Mouse (Mus musculus) hindbrain, embryonic 16.5 days (tissue): ENCODE measurements at regions not wholly inside any gene's neighbourhood (a gene's known extent, or its start where the extent isn't known, plus 50 kb on each side); places are given as distances from the start of the nearest gene placed in this dataset.
"Not testable (repeated sequence)": the region's sequence is repeated elsewhere in the genome, so short reads cannot be mapped to it uniquely, and the experiment has no call there.

ENCODE experiments used
- ATAC-seq: fragments of 200-750 bp; cut with Nextera tagmentation; 2 replicates; pipeline ENCODE4 v1.8.0; 2017; ENCODE audit warnings: moderate TSS enrichment, moderate library complexity
- H3K27ac ChIP-seq: fragments of 300-500 bp; sonication (generic); 2 replicates; pipeline ENCODE4 v1.5.1; 2014; ENCODE audit warnings: low read depth, mild to moderate bottlenecking, control low read depth, low read length, moderate library complexity
- H3K27me3 ChIP-seq: fragments of 300-500 bp; sonication (generic); replicated peaks from 2 replicates; pipeline ENCODE4 v1.6.1; 2014; ENCODE audit warnings: low read length; ENCODE audit not compliant: control insufficient read depth, insufficient read depth
- H3K36me3 ChIP-seq: fragments of 300-500 bp; sonication (generic); 2 replicates; pipeline ENCODE4 v1.6.1; 2014; ENCODE audit warnings: mild to moderate bottlenecking, low read length, moderate library complexity, mixed read lengths; ENCODE audit not compliant: control insufficient read depth, insufficient read depth
- H3K4me1 ChIP-seq: fragments of 300-500 bp; sonication (generic); 2 replicates; pipeline ENCODE4 v1.6.1; 2014; ENCODE audit warnings: low read depth, low read length; ENCODE audit not compliant: control insufficient read depth, insufficient read depth
- H3K4me2 ChIP-seq: fragments of 300-500 bp; sonication (generic); 2 replicates; pipeline ENCODE4 v1.6.1; 2014; ENCODE audit warnings: mild to moderate bottlenecking, low read length, control low read depth, moderate library complexity
- H3K4me3 ChIP-seq: fragments of 300-500 bp; sonication (generic); 2 replicates; pipeline ENCODE4 v1.5.1; 2014; ENCODE audit warnings: mild to moderate bottlenecking, low read length, control low read depth, moderate library complexity
- H3K9ac ChIP-seq: fragments of 300-500 bp; sonication (generic); 2 replicates; pipeline ENCODE4 v1.6.1; 2014; ENCODE audit warnings: low read depth, mild to moderate bottlenecking, control low read depth, low read length, moderate library complexity
- H3K9me3 ChIP-seq: fragments of 300-500 bp; sonication (generic); 2 replicates; pipeline ENCODE4 v1.6.1; 2014; ENCODE audit warnings: mild to moderate bottlenecking, low read length, moderate library complexity; ENCODE audit not compliant: control insufficient read depth
- WGBS: fragments of 180-500 bp; shearing (Covaris S2); extraction: QIAGEN DNeasy Blood & Tissue Kit; methylation state at CpG from one replicate; pipeline ENCODE4 v1.1.7; 2014; 5-methylcytosine and 5-hydroxymethylcytosine counted together

DNA sequence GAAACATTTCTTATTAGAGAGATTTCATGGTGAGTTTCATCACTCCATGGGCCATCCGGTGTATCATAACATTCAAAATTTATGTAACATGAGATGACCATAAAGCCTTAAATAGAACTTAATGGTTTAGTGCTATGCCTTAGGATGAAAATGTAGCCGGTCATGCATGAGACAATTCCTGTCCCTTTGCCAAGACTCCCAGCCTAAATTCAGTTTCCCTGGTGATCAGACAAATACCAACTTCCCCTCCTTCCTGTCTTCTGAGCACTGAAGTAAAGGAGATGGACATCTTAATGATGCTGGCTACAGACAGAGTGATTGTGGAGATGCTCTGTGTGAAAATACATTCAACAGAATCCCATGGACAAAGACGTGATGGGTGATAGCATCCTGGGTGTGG lies 322.7 kb downstream of the Ets1 start:
- H3K27ac ChIP-seq = no peak overlapping the region
- no peak overlapping the region for H3K4me3 ChIP-seq
- no peak overlapping the region for H3K4me2 ChIP-seq
- H3K4me1 ChIP-seq = no peaks in the 10 kb centered on the region
- no peaks in the 10 kb centered on the region; the same call in 1 of the 2 replicates for H3K9me3 ChIP-seq
- no peak for ATAC-seq
- no peak overlapping the region for H3K9ac ChIP-seq
- no peaks in the 10 kb centered on the region for H3K36me3 ChIP-seq
- 50% methylated on average over 3 of the region's 3 CpGs for WGBS
- no peaks in the 10 kb centered on the region for H3K27me3 ChIP-seq

DNA sequence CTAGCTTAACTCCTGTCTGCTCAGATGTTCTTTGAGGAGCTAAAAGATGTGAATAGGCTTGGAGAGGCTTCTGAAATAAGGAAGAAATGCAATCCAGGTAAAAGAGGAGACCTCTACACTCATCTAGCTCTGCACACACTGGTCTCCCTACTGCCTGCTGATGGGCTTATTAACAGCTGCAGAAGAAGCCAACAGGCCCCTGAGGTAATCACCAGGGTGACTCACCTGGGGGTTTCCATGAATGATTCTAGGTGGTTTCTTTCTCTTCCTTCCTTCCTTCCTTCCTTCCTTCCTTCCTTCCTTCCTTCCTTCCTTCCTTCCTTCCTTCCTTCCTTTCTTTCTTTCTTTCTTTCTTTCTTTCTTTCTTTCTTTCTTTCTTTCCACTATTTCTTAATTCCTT lies 323.4 kb downstream of the Ets1 start:
- not testable (repeated sequence) for H3K27ac ChIP-seq, ATAC-seq, H3K4me3 ChIP-seq, H3K9me3 ChIP-seq, H3K27me3 ChIP-seq, H3K4me1 ChIP-seq, H3K36me3 ChIP-seq, H3K4me2 ChIP-seq, H3K9ac ChIP-seq

DNA sequence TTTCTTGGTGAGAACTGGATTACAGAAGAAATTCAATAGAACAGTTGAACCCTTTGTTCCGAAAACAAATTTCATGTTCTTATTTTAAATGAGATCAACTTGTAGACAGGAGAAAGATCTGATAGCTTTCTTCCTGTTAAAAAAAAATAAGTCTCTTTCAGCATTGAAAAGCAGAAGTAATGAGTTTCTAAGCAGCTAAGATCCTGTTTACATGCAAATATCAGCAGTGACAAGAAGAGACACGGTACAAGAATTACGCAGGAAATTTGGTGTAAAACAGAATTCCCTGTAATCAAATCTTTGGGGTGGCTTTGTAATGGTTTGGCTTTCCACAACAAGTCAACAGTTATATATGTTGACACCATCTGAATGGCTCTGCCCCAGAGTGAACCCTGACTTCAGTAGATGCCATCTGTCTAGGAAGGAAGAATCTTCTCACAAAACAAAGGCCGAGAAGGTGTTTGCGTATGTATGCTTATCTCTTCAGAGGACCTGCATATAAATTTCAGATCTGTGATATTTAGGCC lies 326.7 kb downstream of the Ets1 start:
- H3K4me3 ChIP-seq = no peak overlapping the region
- no peak overlapping the region for H3K27ac ChIP-seq
- H3K36me3 ChIP-seq = no peaks in the 10 kb centered on the region
- WGBS = 90% methylated on average over 5 of the region's 5 CpGs
- no peaks in the 10 kb centered on the region for H3K4me1 ChIP-seq
- no peak overlapping the region for H3K4me2 ChIP-seq
- H3K9me3 ChIP-seq = no peaks in the 10 kb centered on the region; the same call in 1 of the 2 replicates
- H3K27me3 ChIP-seq = no peaks in the 10 kb centered on the region
- ATAC-seq = no peak
- no peak overlapping the region for H3K9ac ChIP-seq

DNA sequence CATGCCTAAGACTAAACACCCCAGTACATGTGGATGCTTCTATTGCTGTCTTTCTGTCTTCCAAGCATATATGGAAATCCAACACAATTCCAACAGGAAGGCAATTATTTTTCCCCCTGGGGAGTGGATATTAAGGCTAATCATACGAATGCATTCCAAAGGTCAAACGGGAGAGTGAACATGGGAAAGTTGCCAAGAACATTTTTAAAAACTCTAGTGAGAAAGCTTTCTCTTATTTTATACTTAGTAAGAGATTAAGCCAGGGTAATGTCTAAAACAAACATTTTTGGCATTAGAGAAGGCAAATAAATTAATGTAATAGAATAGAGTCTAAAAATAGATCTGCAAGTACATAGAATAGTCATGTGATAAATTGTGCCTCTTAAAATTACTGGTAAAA lies 332.4 kb downstream of the Ets1 start:
- no peak for ATAC-seq
- WGBS = 62% methylated on average over 2 of the region's 2 CpGs
- no peak overlapping the region for H3K4me3 ChIP-seq

DNA sequence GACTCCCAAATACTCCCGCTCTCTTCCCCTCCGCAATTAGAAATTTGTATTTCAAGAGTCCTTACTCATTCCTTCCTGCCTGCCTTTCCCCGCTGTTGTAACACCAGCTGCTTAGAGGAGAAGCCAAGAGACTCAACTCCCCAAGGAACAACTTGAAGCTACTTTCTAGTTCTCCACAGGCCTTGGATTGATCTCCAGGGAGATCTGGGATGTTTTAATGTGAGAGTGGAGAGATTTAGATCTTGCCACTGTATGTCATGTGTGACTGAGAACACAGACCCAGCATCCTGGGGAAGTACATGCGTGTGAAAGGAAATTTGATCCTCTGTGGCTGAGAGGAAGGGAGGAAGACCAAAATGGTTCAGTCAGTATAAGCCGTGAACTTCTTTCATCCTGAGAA lies 335.4 kb downstream of the Ets1 start:
- ATAC-seq = no peak
- Histone ChIP-seq H3K4me2 (no peak overlapping the region), H3K27me3 (no peaks in the 10 kb centered on the region), H3K4me1 (no peaks in the 10 kb centered on the region), H3K27ac (no peak overlapping the region), H3K4me3 (no peak overlapping the region), H3K9ac (no peak overlapping the region), H3K9me3 (no peaks in the 10 kb centered on the region), H3K36me3 (no peaks in the 10 kb centered on the region)
- WGBS = 84% methylated on average over 5 of the region's 5 CpGs

More for the DNA sequence above, 332.4 kb downstream of the Ets1 start:
- Histone ChIP-seq H3K4me1 (no peaks in the 10 kb centered on the region), H3K9ac (no peak overlapping the region), H3K27me3 (no peaks in the 10 kb centered on the region), H3K9me3 (no peaks in the 10 kb centered on the region), H3K36me3 (no peaks in the 10 kb centered on the region), H3K27ac (no peak overlapping the region), H3K4me2 (no peak overlapping the region)

DNA sequence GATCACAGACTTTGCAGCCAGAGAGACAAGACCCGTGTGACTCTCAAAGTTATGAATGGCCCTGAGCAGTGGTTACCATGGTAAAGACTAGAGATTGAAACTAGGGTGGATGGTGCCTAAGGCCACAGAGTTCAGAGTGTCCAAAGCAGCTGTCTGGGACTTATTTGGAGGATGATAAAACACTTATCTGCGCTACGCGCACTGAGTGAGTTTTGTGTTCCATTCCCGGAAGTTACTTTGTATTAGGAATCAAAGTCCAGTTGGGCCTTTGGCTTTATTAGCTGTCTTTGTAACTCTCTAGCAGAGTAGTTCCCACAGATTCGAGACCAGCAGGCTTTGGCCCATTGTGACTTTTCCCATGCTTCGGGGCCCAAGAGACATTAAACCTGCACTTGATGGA lies 335.9 kb downstream of the Ets1 start:
- no peak overlapping the region for H3K4me2 ChIP-seq
- 69% methylated on average over 7 of the region's 7 CpGs for WGBS
- H3K4me3 ChIP-seq = no peak overlapping the region
- H3K9me3 ChIP-seq = no peaks in the 10 kb centered on the region
- ATAC-seq = no peak
- H3K36me3 ChIP-seq = no peaks in the 10 kb centered on the region
- H3K27me3 ChIP-seq = no peaks in the 10 kb centered on the region
- no peaks in the 10 kb centered on the region for H3K4me1 ChIP-seq
- no peak overlapping the region for H3K9ac ChIP-seq
- no peak overlapping the region for H3K27ac ChIP-seq

DNA sequence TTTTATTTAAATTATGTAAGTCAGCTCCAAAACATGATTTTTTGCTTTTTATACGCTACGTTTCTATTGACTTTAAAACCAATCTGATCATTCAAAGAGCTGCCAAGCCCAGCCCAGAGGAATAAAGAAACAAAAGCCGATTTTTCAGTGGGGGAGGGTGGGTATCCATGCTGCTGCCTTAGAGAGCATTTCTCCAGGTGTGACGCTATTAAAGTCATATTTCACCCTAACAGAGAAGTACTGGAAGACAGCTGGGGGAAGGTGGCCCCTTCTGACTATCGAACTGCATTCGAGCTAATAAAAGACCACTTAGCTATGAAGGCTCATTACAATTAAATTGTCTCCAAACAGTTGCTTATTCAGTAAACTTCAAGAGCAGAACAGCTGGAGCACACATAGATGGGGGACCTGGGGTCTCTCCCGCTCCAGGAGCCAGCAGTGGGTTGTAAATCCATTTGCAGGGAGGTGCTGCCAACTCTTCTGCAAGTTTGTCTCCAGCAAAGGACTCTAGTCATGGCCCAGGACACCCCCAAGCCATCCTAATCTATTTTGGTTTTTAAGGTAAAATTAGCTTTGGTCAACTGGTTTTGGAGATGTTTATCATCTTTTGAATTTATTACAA lies 336.5 kb downstream of the Ets1 start:
- no peak overlapping the region for H3K4me3 ChIP-seq
- H3K4me1 ChIP-seq = no peaks in the 10 kb centered on the region
- H3K36me3 ChIP-seq = no peaks in the 10 kb centered on the region
- no peak overlapping the region for H3K9ac ChIP-seq
- 63% methylated on average over 7 of the region's 7 CpGs for WGBS
- no peaks in the 10 kb centered on the region for H3K27me3 ChIP-seq
- no peak for ATAC-seq
- no peaks in the 10 kb centered on the region for H3K9me3 ChIP-seq
- H3K4me2 ChIP-seq = no peak overlapping the region
- no peak overlapping the region for H3K27ac ChIP-seq

DNA sequence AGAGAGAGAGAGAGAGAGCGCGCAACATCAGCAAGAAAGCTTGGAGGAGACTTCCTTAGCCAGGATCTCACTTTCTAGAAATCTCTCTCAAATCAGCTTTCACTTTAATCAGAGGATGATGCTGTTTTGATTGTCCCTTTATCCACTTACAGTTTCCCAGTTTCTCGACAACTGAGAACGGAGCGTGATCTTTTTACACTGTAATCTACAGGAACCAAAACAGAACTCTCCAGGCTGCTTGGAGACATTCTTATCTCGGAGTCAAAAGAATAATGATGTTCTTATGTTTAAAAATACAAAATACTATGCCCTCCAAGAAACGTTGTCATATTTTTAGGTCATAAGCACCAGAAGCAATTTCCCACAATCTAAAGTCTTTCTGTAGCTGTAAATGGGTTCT lies 341.7 kb downstream of the Ets1 start:
- Histone ChIP-seq H3K4me2 (no peak overlapping the region), H3K4me3 (no peak overlapping the region), H3K27me3 (no peaks in the 10 kb centered on the region), H3K4me1 (no peaks in the 10 kb centered on the region), H3K9ac (no peak overlapping the region), H3K36me3 (no peaks in the 10 kb centered on the region), H3K27ac (no peak overlapping the region), H3K9me3 (no peaks in the 10 kb centered on the region)
- no peak for ATAC-seq
- 80% methylated on average over 7 of the region's 7 CpGs for WGBS

DNA sequence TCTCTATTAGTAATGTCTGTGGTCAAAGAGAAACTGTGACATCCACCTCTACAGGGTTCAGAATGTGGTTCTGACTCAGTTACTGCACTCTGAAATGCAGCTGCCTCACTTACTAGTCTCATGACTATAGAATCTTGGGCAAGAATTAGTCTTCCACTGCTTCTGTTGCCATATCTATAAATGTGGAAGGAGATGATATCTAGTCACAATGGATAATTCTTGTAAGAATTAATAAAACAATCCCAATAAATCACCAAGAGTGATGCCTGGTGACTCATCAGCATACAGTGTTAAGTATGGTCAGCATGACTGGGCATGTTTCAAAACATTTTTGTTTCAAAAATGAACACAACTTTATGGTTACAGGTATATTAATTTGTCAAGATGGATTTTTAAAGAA lies 344.8 kb downstream of the Ets1 start:
- no peak overlapping the region for H3K4me2 ChIP-seq
- H3K9me3 ChIP-seq = no peaks in the 10 kb centered on the region
- H3K4me3 ChIP-seq = no peak overlapping the region
- no peaks in the 10 kb centered on the region for H3K4me1 ChIP-seq
- no peak for ATAC-seq
- no peak overlapping the region for H3K27ac ChIP-seq
- no peaks in the 10 kb centered on the region for H3K36me3 ChIP-seq
- no peak overlapping the region for H3K9ac ChIP-seq
- H3K27me3 ChIP-seq = no peaks in the 10 kb centered on the region

DNA sequence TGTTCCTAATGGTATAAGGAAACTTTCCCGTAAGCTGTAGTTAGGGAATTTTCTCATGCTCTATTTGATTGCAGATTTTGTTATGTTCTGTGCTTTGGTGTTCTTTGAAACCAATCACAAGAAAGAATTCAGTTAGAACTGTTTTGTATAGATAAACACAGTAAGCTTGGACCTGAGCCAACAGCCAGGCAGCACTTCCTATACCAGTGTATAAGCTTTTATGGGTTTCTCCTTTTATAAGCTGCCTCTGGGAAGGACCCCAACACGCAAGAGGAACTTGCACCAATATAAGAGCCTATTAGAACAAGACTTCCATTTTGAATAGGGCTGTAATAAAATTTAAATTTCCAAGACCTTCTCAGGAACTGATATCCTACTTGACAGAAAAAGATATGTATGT lies 347.2 kb downstream of the Ets1 start:
- no peaks in the 10 kb centered on the region for H3K9me3 ChIP-seq
- no peak overlapping the region for H3K4me3 ChIP-seq
- H3K27ac ChIP-seq = no peak overlapping the region
- WGBS = 74% methylated on average over 2 of the region's 2 CpGs
- no peaks in the 10 kb centered on the region for H3K36me3 ChIP-seq
- no peak for ATAC-seq
- no peak overlapping the region for H3K9ac ChIP-seq
- H3K27me3 ChIP-seq = no peaks in the 10 kb centered on the region
- no peak overlapping the region for H3K4me2 ChIP-seq
- no peaks in the 10 kb centered on the region for H3K4me1 ChIP-seq
